Mouse (Mus musculus) mouse embryonic stem cell (cell line): ENCODE data around the gene Odaph.

Source experiments
- in situ Hi-C, 2 experiments: fragments of 300-500 bp; cut with MboI; formaldehyde crosslinking; loops; 1 replicate in 1 of 2; 3 replicates in 1 of 2; pipeline ENCODE4 v1.14.3; 2019 to 2020; ENCODE audit warnings: low sequenced_read_pairs in 2 of 2, low pct_unique_long_range_greater_than_20kb in 1 of 2, mixed read lengths in 1 of 2; ENCODE audit not compliant: unreplicated experiment in 1 of 2

Odaph gene

DNA sequence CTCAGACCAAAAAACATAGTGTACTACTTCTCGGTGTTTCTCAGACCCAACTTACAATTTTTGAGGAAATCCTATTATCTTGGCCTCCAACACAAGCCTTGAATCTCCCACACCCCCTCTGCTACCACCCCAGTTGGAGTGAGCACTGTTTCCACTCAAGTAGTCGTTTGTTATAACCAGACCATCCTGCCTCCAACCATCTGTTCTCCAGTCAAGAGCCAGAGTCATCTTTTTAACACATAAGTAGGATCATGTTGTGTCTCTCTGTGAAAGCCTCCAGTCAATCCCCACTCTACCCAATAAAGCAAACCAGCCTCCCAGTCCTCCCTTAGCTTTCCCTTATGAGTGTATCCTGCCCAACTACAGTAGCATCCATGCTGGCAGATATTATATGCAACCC lies 3.8 kb upstream of the Odaph start:
- in situ Hi-C loops: loop anchor here in 1 of 2 experiments (25.0 kb wide), 1 partner anchor 1046 kb away; the partner anchor contains the start of gene Mthfd2l

DNA sequence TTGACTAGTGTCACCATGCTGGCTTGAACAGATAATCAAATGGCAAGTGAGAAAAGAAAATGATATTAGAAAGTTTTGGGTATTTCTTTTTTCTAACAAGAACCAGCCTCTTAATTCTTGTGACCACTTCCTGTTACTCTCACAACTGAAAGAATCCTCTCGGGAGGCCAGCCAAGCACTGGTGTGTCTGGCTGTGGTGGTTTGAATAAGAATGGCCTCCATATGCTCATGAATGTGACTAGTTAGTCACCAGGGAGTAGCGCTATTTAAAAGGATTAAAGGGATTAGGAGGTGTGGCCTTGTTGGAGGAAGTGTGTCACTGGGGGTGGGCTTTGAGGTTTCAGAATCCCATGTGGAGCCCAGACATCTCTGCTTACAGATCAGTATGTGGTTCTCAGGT lies 1.6 kb upstream of the Odaph start:
- in situ Hi-C loops: loop anchor here in 1 of 2 experiments (25.0 kb wide), 1 partner anchor 1048 kb away; the partner anchor contains the start of gene Mthfd2l

DNA sequence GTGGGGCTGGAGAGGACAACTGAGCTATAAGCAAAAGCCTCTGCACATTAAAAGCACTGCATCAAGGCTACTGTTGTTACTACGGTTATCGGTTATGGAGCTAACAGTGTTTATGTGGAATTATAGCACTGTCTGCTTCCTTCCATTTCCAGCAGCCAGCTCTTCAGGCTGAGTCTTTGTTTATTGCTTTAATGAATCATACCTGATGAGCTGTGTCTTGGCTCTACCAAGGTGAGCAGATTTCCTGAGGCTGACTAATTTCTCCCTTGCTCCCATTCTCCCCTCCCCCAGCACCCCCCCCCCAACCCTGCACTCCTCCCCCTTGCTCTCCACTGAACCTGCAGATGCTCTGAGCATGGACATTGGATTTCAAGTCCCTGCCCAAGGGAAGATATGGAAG lies 524 bp downstream of the Odaph start:
- in situ Hi-C loops: loop anchor here in 1 of 2 experiments (25.0 kb wide), 1 partner anchor 1050 kb away; the partner anchor contains the start of gene Mthfd2l

DNA sequence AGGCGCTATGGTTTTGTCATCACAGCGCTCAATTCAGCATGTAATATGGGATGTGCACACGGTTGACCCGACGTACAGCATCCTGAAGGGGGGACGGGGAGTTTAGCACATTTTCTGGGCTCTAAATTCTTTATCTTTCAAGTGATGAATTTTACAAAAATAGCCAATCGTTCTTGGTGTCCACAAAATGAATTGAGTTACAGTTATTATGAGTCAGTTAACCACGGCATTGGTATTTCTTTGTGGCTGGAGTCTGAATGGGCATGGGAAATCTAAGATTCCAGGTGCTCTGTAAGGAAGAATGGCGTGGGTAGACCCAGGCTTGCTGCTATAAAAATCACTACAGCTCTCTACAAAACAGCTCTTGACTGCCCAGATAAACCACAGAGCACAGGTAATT lies 2.0 kb downstream of the Odaph start:
- in situ Hi-C loops: loop anchor here in 1 of 2 experiments (25.0 kb wide), 1 partner anchor 1052 kb away; the partner anchor contains the start of gene Mthfd2l

DNA sequence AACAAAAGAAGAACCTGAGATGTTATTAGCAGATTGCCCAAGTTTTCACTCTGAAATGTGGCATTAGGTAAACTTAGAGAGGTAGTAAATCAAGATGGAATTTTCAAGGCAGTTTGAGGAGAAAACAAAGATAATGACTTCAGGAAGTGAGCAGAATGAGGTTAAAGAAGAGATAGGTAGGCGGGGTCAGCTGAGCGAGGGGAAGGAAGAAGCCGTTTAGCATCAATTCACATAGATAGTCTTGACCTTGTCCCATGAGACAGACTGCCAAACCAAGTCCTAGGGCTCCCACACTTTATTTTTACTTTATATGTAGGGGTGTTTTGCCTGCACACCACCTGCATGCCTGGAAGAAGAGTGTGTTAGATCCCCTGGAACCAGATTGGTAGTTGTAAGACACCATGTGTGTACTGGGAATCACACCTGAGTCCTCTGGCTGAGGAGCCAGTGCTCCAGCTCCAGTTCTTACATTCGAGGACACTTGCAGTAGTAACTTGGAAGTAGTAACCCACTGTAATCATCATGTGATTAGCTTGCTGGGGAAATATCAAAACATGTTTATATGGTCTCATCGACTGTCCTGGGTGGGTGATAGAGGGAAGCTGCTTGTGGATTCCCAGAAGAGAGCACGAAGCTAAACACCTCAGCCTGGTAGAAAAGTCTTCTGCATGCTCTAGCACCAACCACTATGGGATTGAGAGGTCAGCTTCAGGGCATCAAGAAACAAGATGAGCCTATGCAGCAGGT lies 4.1 kb downstream of the Odaph start:
- in situ Hi-C loops: loop anchor here in 1 of 2 experiments (25.0 kb wide), 1 partner anchor 1054 kb away; the partner anchor contains the start of gene Mthfd2l

DNA sequence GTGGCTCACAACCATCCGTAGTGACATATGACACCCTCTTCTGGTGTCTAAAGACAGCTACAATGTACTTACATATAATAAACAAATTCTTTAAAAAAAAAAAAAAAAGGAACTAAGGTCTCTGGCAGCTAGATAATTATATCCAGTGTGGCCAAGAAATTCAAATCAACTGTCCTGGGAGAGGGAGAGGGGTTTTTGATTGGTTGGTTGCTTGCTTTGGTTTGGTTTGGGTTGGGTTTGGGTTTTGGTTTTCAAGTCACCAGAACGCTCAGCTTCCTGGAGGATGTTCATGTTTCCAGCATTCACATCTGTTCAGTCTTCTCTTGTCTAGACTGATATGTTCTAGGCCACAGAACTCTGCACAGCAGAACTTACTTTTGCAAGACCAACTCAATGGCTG lies 5.8 kb downstream of the Odaph start:
- in situ Hi-C loops: loop anchor here in 1 of 2 experiments (25.0 kb wide), 1 partner anchor 1056 kb away; the partner anchor contains the start of gene Mthfd2l

DNA sequence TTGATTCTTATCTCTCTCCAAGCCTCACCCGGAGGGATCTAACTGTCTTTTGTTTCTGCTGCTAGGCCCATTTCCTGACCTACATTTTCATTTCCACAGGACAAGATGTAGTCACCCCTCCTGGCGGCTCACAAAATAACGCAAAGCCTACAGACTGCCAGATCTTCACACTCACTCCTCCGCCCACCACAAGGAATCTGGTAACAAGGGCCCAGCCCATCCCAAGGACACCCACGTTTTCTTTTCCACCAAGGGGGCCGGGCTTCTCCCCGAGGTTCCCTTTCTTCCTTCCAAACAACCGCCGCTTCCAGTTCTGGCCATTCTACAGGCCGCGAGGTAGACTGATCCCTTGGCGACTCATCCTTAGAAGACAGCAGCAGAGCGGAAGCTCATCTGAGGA lies 7.3 kb downstream of the Odaph start:
- in situ Hi-C loops: loop anchor here in 1 of 2 experiments (25.0 kb wide), 1 partner anchor 1057 kb away; the partner anchor contains the start of gene Mthfd2l

DNA sequence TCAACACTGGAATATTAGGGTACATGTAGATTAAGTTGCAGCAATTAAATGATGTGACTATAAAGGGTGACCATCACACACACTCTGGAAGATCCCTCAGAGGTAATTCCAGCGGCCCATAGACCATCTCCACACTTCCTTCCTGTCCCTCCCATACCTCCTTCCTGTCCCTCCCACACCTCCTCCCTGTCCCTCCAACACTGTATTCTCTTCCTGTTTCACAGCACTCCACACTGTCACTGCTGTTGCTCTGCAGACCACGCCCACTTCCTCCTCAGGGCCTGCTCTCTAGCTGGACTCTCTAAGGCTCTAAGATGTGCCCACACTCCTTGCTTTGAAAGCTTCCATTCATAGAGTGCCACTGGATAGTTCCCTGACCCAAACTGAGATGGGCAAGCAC lies 13.5 kb downstream of the Odaph start:
- in situ Hi-C loops: no loop called here

DNA sequence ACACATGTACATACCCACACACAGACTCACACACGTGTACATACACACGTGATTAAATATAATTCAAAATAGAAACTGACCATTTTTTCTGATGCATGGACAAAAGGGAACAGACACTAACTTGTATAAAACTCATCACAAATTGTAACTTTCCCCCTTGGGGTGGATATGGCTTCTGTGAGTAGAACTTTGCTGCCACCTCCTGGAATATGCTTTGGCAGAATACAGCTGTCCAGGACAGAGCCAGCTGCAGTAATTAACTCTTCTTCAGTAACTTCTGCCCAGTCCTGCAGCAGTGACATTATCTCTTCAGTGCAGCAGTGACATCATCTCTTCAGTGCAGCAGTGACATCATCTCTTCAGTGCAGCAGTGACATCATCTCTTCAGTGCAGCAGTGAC lies 15.7 kb downstream of the Odaph start:
- in situ Hi-C loops: no loop called here

DNA sequence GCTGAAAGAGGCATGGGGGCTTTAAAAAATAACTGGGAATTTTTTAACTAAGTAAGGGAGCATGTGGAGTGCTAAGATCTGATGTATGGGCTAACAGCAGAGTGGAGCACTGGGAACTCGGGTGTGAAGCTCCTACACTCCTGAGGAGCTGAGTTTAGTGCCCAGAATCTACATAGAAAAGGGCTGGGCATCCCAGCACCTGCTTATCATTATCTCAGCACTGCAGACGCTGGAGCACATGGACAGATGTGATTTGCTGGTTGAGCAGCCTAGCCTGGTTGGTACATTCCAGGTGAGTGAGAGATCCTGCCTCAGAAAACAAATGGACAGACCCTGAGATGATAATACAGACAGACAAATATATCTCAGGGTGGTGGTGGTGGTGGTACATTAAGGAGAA lies 22.6 kb downstream of the Odaph start:
- in situ Hi-C loops: no loop called here

DNA sequence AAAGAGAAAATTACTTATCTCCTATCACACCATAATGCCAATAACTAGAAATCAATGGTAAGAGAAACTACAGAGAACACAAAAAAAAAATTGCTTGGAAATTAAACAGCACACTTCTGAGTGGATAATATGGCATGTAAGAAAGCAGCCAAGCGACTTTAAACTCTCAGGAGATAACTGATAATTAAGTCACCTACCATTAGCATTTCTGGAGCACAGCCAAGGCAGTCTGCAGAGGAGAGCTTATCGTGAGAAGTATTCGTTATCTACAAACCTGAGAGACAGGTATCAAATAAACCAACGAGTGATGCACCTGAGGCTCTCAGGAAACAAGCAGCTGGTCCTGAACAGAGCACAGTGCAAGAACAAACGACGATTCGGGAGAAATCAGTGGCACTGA lies 24.5 kb downstream of the Odaph start:
- in situ Hi-C loops: no loop called here

DNA sequence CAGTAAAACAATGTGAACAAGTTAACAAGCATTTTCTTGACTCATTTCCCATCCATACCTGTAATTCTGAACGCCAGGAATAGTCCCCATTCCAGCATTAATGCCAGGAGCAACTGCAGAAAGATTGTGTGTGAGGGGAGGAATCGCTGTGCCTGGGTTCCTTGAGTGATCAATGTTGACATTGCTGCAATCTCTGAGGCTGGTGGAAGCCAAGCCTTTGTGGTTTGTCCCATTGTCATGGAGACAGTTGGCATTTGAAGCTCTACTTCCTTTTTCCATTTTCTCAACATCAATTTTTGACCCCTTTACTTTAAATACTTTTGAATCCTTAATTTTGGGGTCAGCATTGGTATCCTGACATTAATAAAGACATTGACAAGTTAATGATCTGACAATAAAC lies 32.7 kb downstream of the Odaph start:
- in situ Hi-C loops: no loop called here

DNA sequence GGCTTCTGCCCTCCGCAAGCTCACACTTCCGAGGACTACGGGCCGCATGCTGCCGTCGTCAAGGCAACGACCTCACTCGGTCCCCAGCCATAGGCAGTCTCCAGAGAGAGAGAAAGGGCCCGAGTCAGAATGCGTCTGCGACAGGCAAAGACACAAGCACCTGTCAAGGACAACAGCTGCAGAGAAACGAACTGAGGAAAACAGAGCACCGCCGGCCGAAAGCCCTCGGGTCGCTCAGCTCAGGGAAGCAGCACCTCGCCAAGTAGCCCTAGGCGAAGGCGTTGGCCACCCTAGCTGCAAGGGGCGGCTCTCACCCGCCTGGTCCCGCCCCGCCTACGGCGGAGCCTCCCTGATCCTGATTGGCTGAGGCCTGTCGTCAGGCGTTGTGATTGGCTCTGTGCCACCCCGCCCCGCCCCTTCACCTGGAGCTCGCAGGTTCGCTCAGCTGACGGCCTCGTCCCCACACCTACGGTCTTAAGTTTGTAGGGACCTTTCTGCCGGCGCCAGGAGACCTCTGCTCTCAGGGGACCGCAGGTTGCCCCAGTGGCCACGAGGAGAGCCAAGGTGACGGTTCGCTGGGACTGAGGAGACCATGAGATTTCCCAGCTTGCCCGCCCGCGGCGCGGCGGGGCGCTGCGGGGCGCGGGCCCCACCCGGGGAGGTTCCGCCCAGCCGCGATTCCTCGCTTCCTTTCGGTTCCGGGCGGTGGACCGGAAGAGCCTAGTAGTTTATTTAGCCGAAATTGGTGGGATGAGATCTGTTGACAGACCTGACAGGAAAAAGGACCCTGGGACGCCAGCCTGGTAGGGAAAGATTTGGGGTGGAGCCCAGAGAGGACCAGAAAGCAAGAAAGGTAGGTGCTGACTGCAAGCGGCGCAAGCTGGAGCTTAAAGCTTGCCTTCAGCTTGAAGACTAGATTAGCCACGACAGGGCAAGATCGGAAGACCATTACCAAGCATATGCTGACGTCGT lies 55.4 kb downstream of the Odaph start:
- in situ Hi-C loops: no loop called here

DNA sequence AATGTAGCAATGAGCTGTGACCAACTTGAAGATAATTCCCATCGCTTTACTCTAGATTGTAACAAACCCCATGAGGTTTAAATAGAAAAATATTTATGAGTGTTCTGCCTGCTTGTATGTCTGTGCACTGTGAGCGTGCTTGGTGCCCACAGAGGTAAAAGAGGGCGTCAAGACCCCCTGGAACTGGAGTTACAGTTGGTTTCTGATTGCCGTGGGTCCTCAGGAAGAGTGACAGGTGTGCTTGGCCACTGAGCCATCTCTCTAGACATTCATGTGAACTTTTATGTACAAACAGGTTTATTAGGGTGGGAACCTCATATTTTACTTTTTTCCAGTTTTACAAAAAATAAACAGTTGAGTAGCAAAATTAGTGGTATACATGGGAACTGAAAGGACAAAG lies 56.5 kb downstream of the Odaph start, which contains the start of gene Cdkl2:
TSS of gene Cdkl2 (minus strand) at position 101 of the 400 bp plus-strand sequence.
- in situ Hi-C loops: no loop called here
